Mouse (Mus musculus) forebrain, embryonic 11.5 days (tissue): Measurements from ENCODE around the gene Nle1. TPM values are rescaled to one million over a fixed set of nuclear protein-coding genes. Genes with fewer than 3 reads are reported as not detected.

Experiments used
- ATAC-seq: fragments of 200-750 bp; cut with Nextera tagmentation; replicated peaks from 2 replicates; pipeline ENCODE4 v1.8.0; 2017; ENCODE audit warnings: moderate TSS enrichment; ENCODE audit not compliant: low FRiP score
- DNase-seq: peaks from one replicate; pipeline ENCODE4 v3.0.0-alpha.2; 2017; ENCODE audit warnings: low spot score
- H3K27ac ChIP-seq: fragments of 300-500 bp; sonication (generic); 2 replicates; pipeline ENCODE4 v1.5.1; 2014; ENCODE audit warnings: low read depth, low read length
- H3K27me3 ChIP-seq: fragments of 300-500 bp; sonication (generic); 2 replicates; pipeline ENCODE4 v1.6.1; 2014; ENCODE audit warnings: mild to moderate bottlenecking, low read length, mixed read lengths; ENCODE audit not compliant: control insufficient read depth, insufficient read depth
- H3K36me3 ChIP-seq: fragments of 300-500 bp; sonication (generic); 2 replicates; pipeline ENCODE4 v1.6.1; 2014; ENCODE audit warnings: mild to moderate bottlenecking, low read length, moderate library complexity, mixed read lengths; ENCODE audit not compliant: control insufficient read depth, insufficient read depth
- H3K4me1 ChIP-seq: fragments of 300-500 bp; sonication (generic); replicated peaks from 2 replicates; pipeline ENCODE4 v1.6.1; 2014; ENCODE audit warnings: low read length, mixed read lengths; ENCODE audit not compliant: control insufficient read depth, insufficient read depth
- H3K4me2 ChIP-seq: fragments of 300-500 bp; sonication (generic); 2 replicates; pipeline ENCODE4 v1.6.1; 2014; ENCODE audit warnings: low read depth, mild to moderate bottlenecking, low read length, moderate library complexity, mixed read lengths; ENCODE audit not compliant: severe bottlenecking
- H3K4me3 ChIP-seq: fragments of 300-500 bp; sonication (generic); 2 replicates; pipeline ENCODE4 v1.5.1; 2014; ENCODE audit warnings: low read depth, low read length
- H3K9ac ChIP-seq: fragments of 300-500 bp; sonication (generic); 2 replicates; pipeline ENCODE4 v1.6.1; 2014; ENCODE audit warnings: low read length
- H3K9me3 ChIP-seq: fragments of 300-500 bp; sonication (generic); 2 replicates; pipeline ENCODE4 v1.6.1; 2016; ENCODE audit warnings: low read length, mixed read lengths; ENCODE audit not compliant: control insufficient read depth
- WGBS: fragments of 180-500 bp; shearing (Covaris S2); extraction: QIAGEN DNeasy Blood & Tissue Kit; methylation state at CpG from one replicate; pipeline ENCODE4 v1.1.7; 2014; 5-methylcytosine and 5-hydroxymethylcytosine counted together
- polyA plus RNA-seq: library from polyadenylated mRNA; unstranded; fragments of >200 nt; fragmentation: Nextera tagmentation; extraction: Ambion mirVana; gene quantifications from 2 replicates; pipeline ENCODE4 v1.2.1, GENCODE M21; 2014

Nle1 gene
- 31.9 and 34.8 TPM in 2 replicates for polyA plus RNA-seq

- H3K9ac ChIP-seq: peak within 1 kb of the TSS; percentile 78
- no peaks in the 10 kb centered on the region for H3K9me3 ChIP-seq
- DNase-seq (peak; percentile 97), ATAC-seq (peak; percentile 75)
- peak within 1 kb of the TSS; percentile 87 for H3K4me2 ChIP-seq
- H3K4me1 ChIP-seq: peaks cover 3% of the 10 kb centered on the region; the same call in 1 of the 2 replicates
- no peaks in the 10 kb centered on the region for H3K27me3 ChIP-seq
- H3K27ac ChIP-seq: no peak within 1 kb of the TSS
- peaks cover 7% of the 10 kb centered on the region; the same call in 1 of the 2 replicates for H3K36me3 ChIP-seq
- H3K4me3 ChIP-seq: peak within 1 kb of the TSS; percentile 78
- 2% methylated on average over 72 of the region's 73 CpGs for WGBS
These were observed at the start of gene Nle1 for GRCm38 (mm10) chr11:82907651-82908607. TSS of gene Nle1 (minus strand) at chr11:82908411.

- Histone ChIP-seq H3K27me3 (peaks cover 8% of the 10 kb centered on the region), H3K9ac (no peak overlapping the region), H3K4me2 (no peak overlapping the region), H3K27ac (no peak overlapping the region), H3K9me3 (no peaks in the 10 kb centered on the region), H3K4me1 (no peaks in the 10 kb centered on the region), H3K4me3 (no peak overlapping the region), H3K36me3 (no peaks in the 10 kb centered on the region)
- 83% methylated on average over 10 of the region's 10 CpGs for WGBS
- DNase-seq: no peak
- ATAC-seq: no peak
These were observed 48.7 kb upstream of the Nle1 start for GRCm38 (mm10) chr11:82956925-82957324.

- no peaks in the 10 kb centered on the region for H3K4me1 ChIP-seq
- peaks cover 24% of the 10 kb centered on the region for H3K27me3 ChIP-seq
- 84% methylated on average over 6 of the region's 6 CpGs for WGBS
- no peak overlapping the region for H3K4me3 ChIP-seq
- H3K9me3 ChIP-seq: no peaks in the 10 kb centered on the region
- H3K4me2 ChIP-seq: no peak overlapping the region
- H3K9ac ChIP-seq: no peak overlapping the region
- H3K27ac ChIP-seq: no peak overlapping the region
- no peaks in the 10 kb centered on the region for H3K36me3 ChIP-seq
- no peak for ATAC-seq
- DNase-seq: no peak
These were observed 46.4 kb upstream of the Nle1 start for GRCm38 (mm10) chr11:82954631-82955030.

- no peak overlapping the region for H3K27ac ChIP-seq
- H3K4me2 ChIP-seq: no peak overlapping the region
- H3K27me3 ChIP-seq: peaks cover 24% of the 10 kb centered on the region
- 66% methylated on average over 9 of the region's 9 CpGs for WGBS
- ATAC-seq: no peak
- H3K4me3 ChIP-seq: no peak overlapping the region
- no peaks in the 10 kb centered on the region for H3K36me3 ChIP-seq
- no peak overlapping the region for H3K9ac ChIP-seq
- no peaks in the 10 kb centered on the region for H3K4me1 ChIP-seq
- H3K9me3 ChIP-seq: no peaks in the 10 kb centered on the region
- no peak for DNase-seq
These were observed 44.7 kb upstream of the Nle1 start for GRCm38 (mm10) chr11:82952612-82953542.

GRCm38 (mm10) chr11:82951865-82952611, 43.8 kb upstream of the Nle1 start:
- Histone ChIP-seq H3K4me2 (peak overlapping the region; percentile 27; the same call in 1 of the 2 replicates), H3K9ac (no peak overlapping the region), H3K4me1 (no peaks in the 10 kb centered on the region), H3K9me3 (no peaks in the 10 kb centered on the region), H3K27me3 (peaks cover 24% of the 10 kb centered on the region), H3K4me3 (no peak overlapping the region), H3K36me3 (no peaks in the 10 kb centered on the region), H3K27ac (no peak overlapping the region)
- WGBS: 11% methylated on average over 28 of the region's 28 CpGs
- no peak for DNase-seq
- no peak for ATAC-seq

- Histone ChIP-seq H3K36me3 (no peaks in the 10 kb centered on the region), H3K4me1 (no peaks in the 10 kb centered on the region), H3K9ac (no peak within 1 kb of the TSS), H3K4me3 (no peak within 1 kb of the TSS), H3K27me3 (peaks cover 24% of the 10 kb centered on the region), H3K27ac (no peak within 1 kb of the TSS), H3K4me2 (peak within 1 kb of the TSS; percentile 27; the same call in 1 of the 2 replicates), H3K9me3 (no peaks in the 10 kb centered on the region)
- no peak for DNase-seq
- 15% methylated on average over 10 of the region's 10 CpGs for WGBS
- no peak for ATAC-seq
These were observed 42.7 kb upstream of the Nle1 start, which contains the start of gene Slfn5 for GRCm38 (mm10) chr11:82950736-82951481. TSS of gene Slfn5 (plus strand) at chr11:82951349.

- Histone ChIP-seq H3K4me3 (no peak overlapping the region), H3K9me3 (no peaks in the 10 kb centered on the region), H3K4me2 (no peak overlapping the region), H3K27me3 (peaks cover 24% of the 10 kb centered on the region), H3K27ac (no peak overlapping the region), H3K4me1 (no peaks in the 10 kb centered on the region), H3K36me3 (no peaks in the 10 kb centered on the region), H3K9ac (no peak overlapping the region)
- no peak for ATAC-seq
- DNase-seq: no peak
- 84% methylated on average over 9 of the region's 9 CpGs for WGBS
These were observed 40.8 kb upstream of the Nle1 start for GRCm38 (mm10) chr11:82949036-82949435.
